In the genomic region with DNA sequence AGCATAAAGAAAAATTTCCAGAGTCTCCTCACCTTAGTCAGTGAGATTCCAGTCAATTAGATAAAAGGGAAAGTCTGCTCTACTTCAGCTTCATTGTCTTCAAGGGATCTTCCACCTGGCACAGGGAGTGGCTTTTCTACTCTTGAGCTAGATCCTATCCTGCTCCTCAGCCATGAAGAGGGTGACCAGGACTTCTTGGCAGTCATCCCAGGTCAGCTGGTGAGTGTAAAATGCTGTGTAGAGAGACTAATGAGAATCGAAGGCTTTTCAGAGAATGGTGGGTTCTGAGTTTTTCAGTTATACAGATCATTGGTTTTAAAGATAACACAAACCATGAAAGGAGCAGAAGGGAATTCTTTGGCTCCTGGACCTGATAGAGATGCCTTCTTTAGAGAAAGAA, we compare ENCODE assay signal across 17 mouse cellular contexts.
"Had no signal": no experiment of that assay in that cellular context is flagged by ENCODE, and none has a peak within 500 bp of the region (broad histone marks: within the 10 kb centered on the region; RNA-seq: fewer than 3 reads in every experiment).

No protein-coding gene starts in this region.

- H3K4me2 ChIP-seq: limb, embryonic 12.5 days; limb, embryonic 15.5 days; liver, embryonic 11.5 days; lung, embryonic 14.5 days; midbrain, embryonic 11.5 days; stomach, embryonic 15.5 days had no signal

- H3K27ac ChIP-seq: limb, embryonic 12.5 days; limb, embryonic 15.5 days; liver, embryonic 14.5 days; stomach, embryonic 15.5 days had no signal

- DNase-seq: kidney, postnatal 4 days; left cerebral cortex, postnatal 4 days; liver, postnatal 0 days; lung, embryonic 14.5 days; midbrain, embryonic 14.5 days; retina, postnatal 1 day; right cerebral cortex, postnatal 25 days; spleen, adult 18-20 months; thymus, postnatal 25 days had no signal

- H3K9ac ChIP-seq: limb, embryonic 12.5 days; limb, embryonic 15.5 days; liver, embryonic 14.5 days; liver, postnatal 0 days; lung, embryonic 14.5 days; stomach, embryonic 15.5 days had no signal

- ATAC-seq: intestine, postnatal 0 days; liver, postnatal 0 days; lung, postnatal 0 days had no signal

- H3K36me3 ChIP-seq: limb, embryonic 12.5 days; limb, embryonic 15.5 days; stomach, embryonic 15.5 days had no signal

- H3K9me3 ChIP-seq: limb, embryonic 12.5 days; limb, embryonic 15.5 days; stomach, embryonic 15.5 days had no signal

- H3K4me3 ChIP-seq: limb, embryonic 12.5 days; limb, embryonic 15.5 days; stomach, embryonic 15.5 days had no signal

- H3K4me1 ChIP-seq: limb, embryonic 12.5 days; limb, embryonic 15.5 days; stomach, embryonic 15.5 days had no signal

- H3K27me3 ChIP-seq: limb, embryonic 12.5 days; limb, embryonic 15.5 days; stomach, embryonic 15.5 days had no signal
